Mouse (Mus musculus): Measurements from ENCODE around the gene Pou3f1. TPM values are rescaled to one million over a fixed set of nuclear protein-coding genes. Genes with fewer than 3 reads are reported as not detected.
"Not testable (repeated sequence)": the region's sequence is repeated elsewhere in the genome, so short reads cannot be mapped to it uniquely, and the experiment has no call there.

The Pou3f1 gene
- polyA plus RNA-seq, 1 experiment from 2014 or later, result 6.7 TPM

DNA sequence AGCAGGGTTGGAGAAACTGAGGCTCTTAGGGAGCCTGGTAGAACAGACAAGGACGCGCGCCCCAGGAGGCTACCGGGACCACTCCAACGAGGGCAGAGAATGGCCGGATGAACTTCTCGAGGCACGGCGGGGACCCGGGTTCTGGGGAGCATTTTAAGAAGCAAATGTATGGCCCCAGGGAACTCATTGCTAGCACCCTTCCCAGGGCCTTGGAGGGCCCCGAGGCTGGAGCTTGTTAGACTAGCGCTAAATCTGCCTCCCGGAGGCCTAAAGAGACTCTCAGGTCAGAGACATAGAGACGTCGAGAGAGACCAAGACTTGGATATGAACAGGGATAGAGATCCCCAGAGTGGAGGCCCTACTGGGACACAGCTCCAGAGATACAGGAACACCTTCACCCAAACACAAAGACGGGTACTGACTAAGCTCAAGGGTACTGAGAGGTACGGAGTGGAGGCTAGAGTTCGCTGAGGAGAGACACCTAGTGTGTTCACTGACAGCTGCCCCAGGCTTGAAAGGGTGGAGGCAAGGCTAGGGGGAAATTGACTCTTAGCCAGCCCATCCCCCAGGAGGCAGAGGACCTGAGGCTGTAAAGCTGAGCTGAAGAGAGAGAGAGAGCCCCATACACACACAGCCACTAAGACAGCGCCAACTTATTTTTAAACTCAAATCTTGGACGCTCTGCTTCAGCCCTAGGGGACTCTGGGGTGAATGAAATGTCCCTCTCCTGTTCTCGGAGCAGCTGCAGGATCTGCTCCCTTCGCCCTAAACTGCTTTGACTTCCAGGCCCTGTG lies 44.6 kb downstream of the Pou3f1 start:
- Histone ChIP-seq H3K36me3 (ENCODE audit: control insufficient read depth, insufficient read depth, low read length) (no peaks in the 10 kb centered on the region), H3K27me3 (ENCODE audit: control insufficient read depth, insufficient read depth, low read length) (peaks cover 4% of the 10 kb centered on the region; the same call in 1 of the 2 replicates), H3K4me1 (ENCODE audit: control insufficient read depth, insufficient read depth, low read length) (peaks cover 14% of the 10 kb centered on the region), H3K4me3 (ENCODE audit: low read depth, low read length) (peak overlapping the region; percentile 47), H3K4me2 (ENCODE audit: low read depth, low read length) (peak overlapping the region; percentile 89), H3K27ac (ENCODE audit: low read depth, low read length) (0 out of 2 replicates have a peak overlapping the region, but pooled peaks have one; percentile 22), H3K9me3 (ENCODE audit: control insufficient read depth, low read length) (no peaks in the 10 kb centered on the region), H3K9ac (replicated peaks; ENCODE audit: low read depth, low read length) (peak overlapping the region; percentile 47; the same call in 1 of the 2 replicates)
- no peak for ATAC-seq (ENCODE audit: low read depth)
- whole genome bisulfite sequencing, result 4% methylated on average over 22 of the region's 22 CpGs

DNA sequence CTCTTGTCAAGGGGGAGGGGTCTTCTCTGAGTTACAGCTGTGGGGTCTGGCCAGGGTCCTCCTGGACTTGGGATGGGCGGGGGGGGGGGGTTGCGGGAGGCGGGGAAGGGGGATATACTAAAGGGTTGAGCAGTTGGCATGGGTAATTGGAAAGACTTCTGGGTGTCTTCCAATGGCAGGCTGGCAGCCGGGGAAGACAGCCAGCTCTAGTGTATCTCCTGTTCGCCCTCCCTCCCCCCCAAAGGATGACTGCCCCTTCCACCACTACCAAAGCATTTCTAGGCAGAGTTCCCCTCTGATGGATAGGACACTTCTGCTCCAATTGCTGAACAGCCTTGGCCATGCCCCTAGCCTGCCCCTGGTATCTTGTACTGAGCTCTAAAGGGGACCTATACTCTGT lies 45.3 kb downstream of the Pou3f1 start:
- no peaks in the 10 kb centered on the region for H3K36me3 ChIP-seq (ENCODE audit: control insufficient read depth, insufficient read depth, low read length)
- H3K27ac ChIP-seq (ENCODE audit: low read depth, low read length), result no peak overlapping the region
- no peaks in the 10 kb centered on the region for H3K9me3 ChIP-seq (ENCODE audit: control insufficient read depth, low read length)
- H3K4me1 ChIP-seq (ENCODE audit: control insufficient read depth, insufficient read depth, low read length), result peaks cover 14% of the 10 kb centered on the region
- peak overlapping the region; percentile 89; the same call in 1 of the 2 replicates for H3K4me2 ChIP-seq (ENCODE audit: low read depth, low read length)
- ATAC-seq (ENCODE audit: low read depth), result no peak
- 61% methylated on average over 2 of the region's 5 CpGs for WGBS
- H3K4me3 ChIP-seq (ENCODE audit: low read depth, low read length), result peak overlapping the region; percentile 47; the same call in 1 of the 2 replicates
- no peak overlapping the region for H3K9ac ChIP-seq (replicated peaks; ENCODE audit: low read depth, low read length)
- H3K27me3 ChIP-seq (ENCODE audit: control insufficient read depth, insufficient read depth, low read length), result peaks cover 4% of the 10 kb centered on the region; the same call in 1 of the 2 replicates

DNA sequence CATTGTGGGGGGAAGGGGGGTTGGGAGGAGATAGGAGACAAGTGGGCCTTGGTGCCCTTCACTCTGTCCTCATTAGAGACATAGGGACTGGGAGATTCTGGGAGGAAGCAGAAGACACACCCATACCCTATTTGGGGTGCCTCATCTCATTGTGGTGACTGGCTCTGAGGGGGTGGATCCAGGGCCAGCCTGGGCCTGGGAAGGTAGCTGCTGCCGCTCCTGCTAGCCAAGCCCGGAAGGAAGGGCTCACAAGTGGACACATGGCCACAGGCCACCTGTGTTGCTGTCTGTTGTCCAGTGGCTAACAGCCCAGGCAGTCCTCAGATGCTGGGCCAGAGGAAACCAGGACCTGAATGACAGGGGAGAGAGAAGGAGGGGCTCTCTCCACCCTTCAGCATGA lies 46.8 kb downstream of the Pou3f1 start:
- no peak overlapping the region for H3K9ac ChIP-seq (replicated peaks; ENCODE audit: low read depth, low read length)
- no peaks in the 10 kb centered on the region for H3K9me3 ChIP-seq (ENCODE audit: control insufficient read depth, low read length)
- H3K27me3 ChIP-seq (ENCODE audit: control insufficient read depth, insufficient read depth, low read length), result peaks cover 4% of the 10 kb centered on the region; the same call in 1 of the 2 replicates
- no peaks in the 10 kb centered on the region for H3K36me3 ChIP-seq (ENCODE audit: control insufficient read depth, insufficient read depth, low read length)
- no peak for ATAC-seq (ENCODE audit: low read depth)
- no peak overlapping the region for H3K27ac ChIP-seq (ENCODE audit: low read depth, low read length)
- peaks cover 14% of the 10 kb centered on the region for H3K4me1 ChIP-seq (ENCODE audit: control insufficient read depth, insufficient read depth, low read length)
- WGBS, result 30% methylated on average over 2 of the region's 2 CpGs
- no peak overlapping the region for H3K4me3 ChIP-seq (ENCODE audit: low read depth, low read length)
- H3K4me2 ChIP-seq (ENCODE audit: low read depth, low read length), result no peak overlapping the region

DNA sequence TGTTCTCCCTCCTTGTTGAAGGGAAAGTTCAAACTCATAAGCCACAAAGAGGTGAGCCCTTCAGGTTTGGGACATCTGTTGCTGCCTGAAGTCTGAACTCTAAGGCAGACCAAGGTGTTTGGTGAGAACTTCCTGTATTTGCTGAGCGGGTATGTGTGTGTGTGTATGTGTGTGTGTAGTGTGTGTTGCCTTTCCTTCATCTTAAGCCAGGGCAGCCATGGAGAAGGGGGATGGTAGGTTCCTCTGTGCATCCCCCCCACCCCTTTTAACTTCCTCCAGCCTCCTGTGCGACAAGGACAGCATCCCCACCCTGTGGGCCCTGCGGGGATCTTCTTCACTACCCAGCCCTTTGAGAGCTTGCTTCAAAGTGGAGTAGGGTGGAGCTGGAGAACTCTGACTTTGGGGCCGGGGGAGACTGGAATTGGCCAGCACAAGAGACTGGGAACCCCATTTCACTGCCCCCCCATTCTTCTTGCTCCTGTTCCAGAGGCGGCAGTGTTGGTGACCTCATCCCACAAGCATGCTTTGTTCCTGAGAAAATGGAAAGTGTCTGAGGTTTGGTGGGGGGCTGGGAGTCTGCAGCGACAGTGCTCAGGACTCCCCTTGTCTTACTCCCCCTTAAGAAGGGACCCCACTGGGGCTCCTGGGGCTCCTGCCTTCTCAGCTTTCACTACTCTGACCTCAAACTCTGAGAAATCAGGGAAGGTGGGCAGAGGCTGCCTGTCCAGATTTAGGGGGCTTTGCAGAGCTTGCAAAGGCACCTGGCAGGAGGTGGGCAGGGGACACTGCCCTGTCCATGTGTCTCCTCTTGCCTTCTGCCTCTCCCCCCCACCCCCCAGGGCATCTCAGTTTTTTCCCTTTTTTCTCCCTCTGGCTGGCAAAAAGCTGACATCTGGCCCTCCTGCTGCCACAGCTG lies 47.5 kb downstream of the Pou3f1 start:
- 7% methylated on average over 6 of the region's 6 CpGs for WGBS
- Histone ChIP-seq H3K27me3 (ENCODE audit: control insufficient read depth, insufficient read depth, low read length) (peaks cover 7% of the 10 kb centered on the region; the same call in 1 of the 2 replicates), H3K9ac (replicated peaks; ENCODE audit: low read depth, low read length) (peak overlapping the region; percentile 28; the same call in 1 of the 2 replicates), H3K36me3 (ENCODE audit: control insufficient read depth, insufficient read depth, low read length) (no peaks in the 10 kb centered on the region), H3K9me3 (ENCODE audit: control insufficient read depth, low read length) (no peaks in the 10 kb centered on the region), H3K4me2 (ENCODE audit: low read depth, low read length) (no peak overlapping the region), H3K4me3 (ENCODE audit: low read depth, low read length) (no peak overlapping the region), H3K4me1 (ENCODE audit: control insufficient read depth, insufficient read depth, low read length) (peaks cover 17% of the 10 kb centered on the region), H3K27ac (ENCODE audit: low read depth, low read length) (peak overlapping the region; percentile 44; the same call in 1 of the 2 replicates)
- ATAC-seq (ENCODE audit: low read depth), result no peak

DNA sequence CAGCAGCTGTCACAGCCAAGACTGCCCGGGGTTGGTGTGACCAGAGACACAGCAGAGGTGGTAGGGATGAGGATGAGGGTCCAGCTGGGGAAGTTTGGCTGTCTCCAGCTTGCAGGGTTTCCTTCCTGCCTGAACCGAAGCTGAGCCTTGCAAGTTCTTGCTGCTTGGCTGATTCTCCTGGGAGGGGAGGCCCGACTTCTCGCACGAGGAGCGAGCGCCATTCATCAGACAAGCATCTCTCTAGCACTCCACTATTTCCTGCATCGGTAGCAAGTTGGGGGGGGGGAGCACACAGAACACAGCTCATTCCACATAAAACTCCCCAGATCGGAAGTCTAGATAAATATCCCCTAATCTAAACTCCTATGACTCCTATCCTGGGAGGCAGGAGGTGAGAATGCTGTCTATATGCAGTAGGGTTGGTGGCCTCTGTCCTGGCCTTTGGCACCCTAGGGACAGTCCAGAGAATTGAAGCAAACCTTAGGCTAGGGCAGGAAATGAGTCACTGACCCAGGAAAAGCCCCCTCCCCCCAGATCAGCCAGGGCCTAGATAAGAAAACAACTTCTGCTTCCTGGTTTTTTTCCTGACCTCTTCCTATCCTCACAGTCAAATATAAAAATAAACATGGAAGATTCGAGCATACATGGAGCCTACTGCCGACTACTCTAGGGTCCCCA lies 48.3 kb downstream of the Pou3f1 start:
- Histone ChIP-seq H3K4me2 (ENCODE audit: low read depth, low read length) (no peak overlapping the region), H3K4me1 (ENCODE audit: control insufficient read depth, insufficient read depth, low read length) (peaks cover 18% of the 10 kb centered on the region), H3K9me3 (ENCODE audit: control insufficient read depth, low read length) (no peaks in the 10 kb centered on the region), H3K9ac (replicated peaks; ENCODE audit: low read depth, low read length) (peak overlapping the region; percentile 28; the same call in 1 of the 2 replicates), H3K4me3 (ENCODE audit: low read depth, low read length) (no peak overlapping the region), H3K27ac (ENCODE audit: low read depth, low read length) (peak overlapping the region; percentile 44; the same call in 1 of the 2 replicates), H3K36me3 (ENCODE audit: control insufficient read depth, insufficient read depth, low read length) (no peaks in the 10 kb centered on the region), H3K27me3 (ENCODE audit: control insufficient read depth, insufficient read depth, low read length) (peaks cover 11% of the 10 kb centered on the region)
- no peak for ATAC-seq (ENCODE audit: low read depth)
- 30% methylated on average over 11 of the region's 11 CpGs for WGBS

DNA sequence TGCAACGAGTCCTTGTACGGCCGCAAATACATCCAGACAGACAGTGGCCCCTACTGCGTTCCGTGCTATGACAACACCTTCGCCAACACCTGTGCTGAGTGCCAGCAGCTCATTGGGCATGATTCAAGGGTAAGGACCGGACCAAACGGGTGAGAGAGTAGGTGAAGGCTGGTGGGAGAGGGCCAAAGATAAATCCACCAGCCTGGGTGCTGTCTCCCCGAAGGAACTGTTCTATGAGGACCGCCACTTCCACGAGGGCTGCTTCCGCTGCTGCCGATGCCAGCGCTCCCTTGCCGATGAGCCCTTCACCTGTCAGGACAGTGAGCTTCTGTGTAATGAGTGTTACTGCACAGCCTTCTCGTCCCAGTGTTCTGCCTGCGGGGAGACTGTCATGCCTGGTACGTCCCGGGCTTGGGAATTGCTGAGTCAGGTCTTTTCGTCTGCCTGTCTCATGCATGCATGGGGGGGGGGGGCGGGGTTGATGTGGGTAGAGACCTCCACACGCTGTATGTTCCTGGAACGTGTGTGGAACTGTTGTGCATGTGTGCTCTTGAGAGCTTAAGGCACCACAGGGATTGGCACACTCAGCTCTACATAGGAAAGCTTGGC lies 49.2 kb downstream of the Pou3f1 start:
- Histone ChIP-seq H3K27me3 (ENCODE audit: control insufficient read depth, insufficient read depth, low read length) (peaks cover 11% of the 10 kb centered on the region), H3K4me2 (ENCODE audit: low read depth, low read length) (no peak overlapping the region), H3K36me3 (ENCODE audit: control insufficient read depth, insufficient read depth, low read length) (no peaks in the 10 kb centered on the region), H3K9me3 (ENCODE audit: control insufficient read depth, low read length) (no peaks in the 10 kb centered on the region), H3K27ac (ENCODE audit: low read depth, low read length) (no peak overlapping the region), H3K9ac (replicated peaks; ENCODE audit: low read depth, low read length) (no peak overlapping the region), H3K4me1 (ENCODE audit: control insufficient read depth, insufficient read depth, low read length) (peaks cover 18% of the 10 kb centered on the region), H3K4me3 (ENCODE audit: low read depth, low read length) (no peak overlapping the region)
- ATAC-seq (ENCODE audit: low read depth), result no peak
- 83% methylated on average over 23 of the region's 23 CpGs for WGBS

DNA sequence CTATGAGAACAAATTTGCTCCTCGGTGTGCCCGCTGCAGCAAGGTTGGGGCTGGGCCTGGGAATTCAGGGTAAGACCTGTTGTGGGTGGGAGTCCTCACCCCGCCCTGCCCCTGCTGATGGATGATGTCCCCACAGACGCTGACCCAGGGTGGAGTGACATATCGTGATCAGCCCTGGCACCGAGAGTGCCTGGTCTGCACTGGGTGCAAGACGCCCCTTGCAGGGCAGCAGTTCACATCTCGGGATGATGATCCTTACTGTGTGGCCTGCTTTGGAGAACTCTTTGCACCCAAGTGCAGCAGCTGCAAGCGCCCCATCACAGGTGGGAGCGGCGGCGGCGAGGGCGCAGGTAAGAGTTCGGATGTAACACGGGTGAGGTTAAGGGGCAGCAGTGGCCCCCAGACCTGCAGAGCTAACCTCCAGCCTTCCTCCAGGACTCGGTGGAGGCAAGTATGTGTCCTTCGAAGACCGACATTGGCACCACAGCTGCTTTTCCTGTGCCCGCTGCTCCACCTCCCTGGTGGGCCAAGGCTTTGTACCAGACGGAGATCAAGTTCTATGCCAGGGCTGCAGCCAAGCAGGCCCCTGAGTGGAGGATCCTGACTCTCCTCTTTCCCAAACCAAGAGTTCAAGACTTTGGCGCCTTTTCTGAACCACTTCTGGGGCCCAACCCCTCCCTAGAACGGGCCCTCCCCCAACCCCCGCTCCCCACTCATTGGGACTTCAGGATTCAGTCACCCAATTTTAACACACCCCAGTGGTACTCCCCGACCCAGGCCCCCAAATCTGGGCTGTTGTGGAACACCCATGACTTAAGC lies 51.0 kb downstream of the Pou3f1 start:
- not testable (repeated sequence) for H3K4me2 ChIP-seq (ENCODE audit: low read depth, low read length); H3K27ac ChIP-seq (ENCODE audit: low read depth, low read length); H3K9me3 ChIP-seq (ENCODE audit: control insufficient read depth, low read length); H3K9ac ChIP-seq (replicated peaks; ENCODE audit: low read depth, low read length); H3K36me3 ChIP-seq (ENCODE audit: control insufficient read depth, insufficient read depth, low read length); H3K4me3 ChIP-seq (ENCODE audit: low read depth, low read length); ATAC-seq (ENCODE audit: low read depth); H3K27me3 ChIP-seq (ENCODE audit: control insufficient read depth, insufficient read depth, low read length)
- H3K4me1 ChIP-seq (ENCODE audit: control insufficient read depth, insufficient read depth, low read length), result peaks cover 14% of the 10 kb centered on the region
- 89% methylated on average over 25 of the region's 25 CpGs for WGBS

DNA sequence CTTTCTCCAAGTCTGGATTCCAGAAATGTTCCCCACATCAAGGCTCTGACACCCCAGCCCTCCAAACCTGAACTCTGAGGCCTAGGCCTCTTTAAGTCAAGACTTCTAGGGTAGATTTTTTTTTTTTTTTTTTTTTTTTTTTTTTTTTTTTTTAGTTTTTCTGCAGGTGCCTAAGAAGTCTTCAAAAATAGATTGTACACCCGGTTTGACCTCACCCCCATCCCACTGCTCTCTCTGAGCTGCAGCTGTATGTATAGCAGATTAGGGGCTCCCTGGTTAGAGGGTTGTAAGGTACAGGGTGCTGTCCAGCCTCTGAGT lies 51.6 kb downstream of the Pou3f1 start:
- peaks cover 14% of the 10 kb centered on the region for H3K4me1 ChIP-seq (ENCODE audit: control insufficient read depth, insufficient read depth, low read length)
- H3K9me3 ChIP-seq (ENCODE audit: control insufficient read depth, low read length); H3K4me3 ChIP-seq (ENCODE audit: low read depth, low read length); H3K27ac ChIP-seq (ENCODE audit: low read depth, low read length); ATAC-seq (ENCODE audit: low read depth); H3K9ac ChIP-seq (replicated peaks; ENCODE audit: low read depth, low read length); H3K4me2 ChIP-seq (ENCODE audit: low read depth, low read length); H3K36me3 ChIP-seq (ENCODE audit: control insufficient read depth, insufficient read depth, low read length); H3K27me3 ChIP-seq (ENCODE audit: control insufficient read depth, insufficient read depth, low read length): not testable (repeated sequence)
- 14% methylated on average over 1 of the region's 1 CpGs for WGBS
